Mouse (Mus musculus): ENCODE measurements around the gene 4921530L21Rik.

The 4921530L21Rik gene

GRCm38 (mm10) chr14:95880954-95881353 is at the start of gene 4921530L21Rik:
Gene 4921530L21Rik, plus strand, starts transcription at chr14:95881254.
- DNase-seq (ENCODE audit: low read depth), result no peak

- DNase-seq (ENCODE audit: low read depth), result no peak
Observed at GRCm38 (mm10) chr14:95833866-95834265, 47.2 kb upstream of the 4921530L21Rik start.

GRCm38 (mm10) chr14:95862981-95863380 is 18.1 kb upstream of the 4921530L21Rik start:
- no peak for DNase-seq (ENCODE audit: low read depth)

DNA sequence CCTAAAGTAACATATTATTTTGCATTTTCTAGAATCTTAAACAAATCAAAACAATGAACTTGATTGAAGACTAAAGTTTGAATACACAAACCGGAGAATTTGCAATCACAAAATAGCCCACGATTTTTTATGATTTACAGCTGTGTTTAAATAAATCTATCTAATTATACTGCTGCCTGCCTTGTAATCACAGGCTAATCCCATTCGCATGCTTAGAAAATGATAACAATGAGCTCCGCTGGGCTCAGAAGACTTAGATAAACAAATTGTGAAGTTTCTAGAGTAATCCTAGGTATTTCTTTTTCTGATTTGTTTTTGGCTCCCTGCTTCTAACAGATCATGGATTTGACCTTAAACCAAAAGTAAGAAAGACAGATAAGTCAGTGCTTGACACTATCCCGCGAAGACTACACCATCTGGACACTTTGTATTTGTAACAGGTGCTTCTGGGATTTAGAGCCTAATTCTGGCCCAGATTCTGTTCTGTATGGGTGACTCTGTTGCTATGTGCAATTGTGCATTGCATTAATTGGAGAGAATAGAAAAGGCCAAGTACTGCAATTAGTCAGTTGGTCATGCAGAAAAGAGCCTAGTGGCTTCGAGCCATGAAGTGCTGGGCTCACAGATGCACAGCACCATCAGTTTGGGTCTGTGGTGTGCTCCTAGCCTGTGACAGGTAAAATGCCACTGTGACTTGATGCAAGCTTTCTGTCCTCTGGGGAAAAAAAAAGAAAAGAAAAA is 15.2 kb upstream of the 4921530L21Rik start:
- no peak for DNase-seq (ENCODE audit: low read depth)

- no peak for DNase-seq (ENCODE audit: low read depth)
Observed at GRCm38 (mm10) chr14:95872020-95872419, 9.0 kb upstream of the 4921530L21Rik start.

DNA sequence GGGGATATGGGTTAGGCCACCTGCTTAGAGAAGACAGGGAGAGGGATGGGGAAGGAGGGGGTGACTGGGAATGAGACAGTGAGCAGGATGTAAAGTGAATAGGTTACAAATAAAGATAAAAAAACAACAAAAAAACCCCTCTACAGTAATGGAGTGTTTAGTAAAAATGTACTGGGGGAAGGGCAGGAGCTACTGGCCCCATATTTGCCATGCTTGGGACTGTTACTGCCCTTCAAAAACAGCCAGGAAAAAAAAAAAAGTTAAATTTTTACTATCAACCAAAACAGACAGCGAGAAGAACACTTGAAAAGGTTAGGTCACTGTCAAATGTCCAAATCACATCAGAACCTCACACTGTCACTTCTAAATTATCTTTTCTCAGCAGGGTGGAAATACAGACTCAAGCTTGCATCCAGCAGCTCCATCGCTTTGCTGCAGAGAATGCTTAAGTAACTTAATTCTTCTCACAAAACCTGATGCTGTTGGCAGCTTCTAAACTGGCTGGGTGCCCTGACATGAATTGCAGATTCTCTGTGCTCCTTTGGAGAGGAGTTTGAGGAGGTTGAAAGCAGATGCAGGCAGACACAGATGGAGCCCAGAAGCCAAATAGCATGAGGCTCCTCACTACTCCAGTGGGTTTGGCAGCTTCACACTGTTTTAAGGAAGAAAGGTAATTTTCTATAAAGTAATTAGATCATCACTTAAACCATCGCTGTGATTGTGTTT is 4.1 kb upstream of the 4921530L21Rik start:
- no peak for DNase-seq (ENCODE audit: low read depth)

- no peak for DNase-seq (ENCODE audit: low read depth)
Observed at GRCm38 (mm10) chr14:95877548-95877947, 3.5 kb upstream of the 4921530L21Rik start.

GRCm38 (mm10) chr14:95899458-95899857 is 18.4 kb downstream of the 4921530L21Rik start:
- DNase-seq (ENCODE audit: low read depth), result no peak

DNA sequence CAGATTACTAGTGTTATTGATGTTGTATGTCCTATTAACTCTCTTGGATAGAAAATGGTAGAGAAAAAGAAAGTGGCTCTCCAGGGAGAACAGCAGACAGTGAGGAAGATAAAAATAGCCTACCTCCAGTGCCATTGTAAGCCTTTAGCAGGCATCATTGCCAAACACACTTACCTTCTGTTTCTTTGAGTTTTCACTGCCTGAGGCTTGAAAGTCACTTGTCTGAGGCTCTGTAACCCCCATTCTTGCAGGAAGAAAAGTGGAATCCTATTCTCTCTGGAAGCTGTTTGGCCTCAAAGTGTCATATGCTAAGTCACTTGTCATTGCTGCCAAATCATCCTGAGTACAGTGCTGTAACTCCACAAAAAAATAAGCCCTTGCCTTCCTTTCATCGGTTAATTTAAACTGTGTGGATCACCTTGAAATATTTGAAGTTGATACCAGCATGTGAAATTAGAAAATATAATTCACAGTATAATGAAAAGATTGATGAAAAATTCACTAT is 23.6 kb downstream of the 4921530L21Rik start:
- DNase-seq (ENCODE audit: low read depth), result no peak

GRCm38 (mm10) chr14:95913293-95913692 is 32.2 kb downstream of the 4921530L21Rik start:
- no peak for DNase-seq (ENCODE audit: low read depth)

DNA sequence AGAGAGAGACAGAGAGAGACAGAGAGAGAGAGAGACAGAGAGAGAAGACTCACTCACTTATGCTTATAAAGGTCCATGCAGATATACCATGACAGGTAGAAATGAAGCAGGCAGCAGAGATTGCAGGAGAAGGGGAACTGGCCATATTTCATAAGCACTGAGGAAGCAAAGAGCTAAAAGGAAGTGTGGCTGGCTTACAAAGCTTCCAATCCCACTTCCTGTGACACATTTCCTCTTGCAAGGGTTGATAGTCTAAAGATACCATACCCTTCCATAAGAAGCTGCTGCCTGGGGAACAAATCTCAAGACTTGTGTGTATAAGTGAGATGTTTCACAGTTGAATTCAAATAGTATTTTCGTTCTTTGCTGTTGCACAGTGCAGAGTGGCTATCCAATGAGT is 45.7 kb downstream of the 4921530L21Rik start:
- DNase-seq (ENCODE audit: low read depth), result no peak

GRCm38 (mm10) chr14:95927810-95928785 is 47.0 kb downstream of the 4921530L21Rik start:
- no peak for DNase-seq (ENCODE audit: low read depth)

All from NIH3T3 (cell line).